Mouse (Mus musculus): Measurements from ENCODE around the gene Ubr3. TPM values are rescaled to one million over a fixed set of nuclear protein-coding genes. Genes with fewer than 3 reads are reported as not detected.
A peak's percentile ranks its signal among the peaks of the same experiment; 100 is the strongest.

Gene Ubr3
- 16.9 and 18.2 TPM in 2 replicates for polyA plus RNA-seq (2014; fragmentation: Nextera tagmentation; extraction: Ambion mirVana)

- under 1% methylated on average over 51 of the region's 65 CpGs for WGBS
- Histone ChIP-seq H3K9ac (ENCODE audit: low read depth, low read length) (peak within 1 kb of the TSS; percentile 94), H3K36me3 (ENCODE audit: control insufficient read depth, insufficient read depth, low read length) (no peaks in the 10 kb centered on the region), H3K9me3 (ENCODE audit: control insufficient read depth, low read length) (no peaks in the 10 kb centered on the region), H3K4me1 (replicated peaks; ENCODE audit: control insufficient read depth, insufficient read depth, low read length) (peaks cover 2% of the 10 kb centered on the region; the same call in 1 of the 2 replicates), H3K4me3 (ENCODE audit: low read depth, low read length) (peak within 1 kb of the TSS; percentile 87), H3K27ac (ENCODE audit: low read depth, low read length) (peak within 1 kb of the TSS; percentile 87), H3K27me3 (ENCODE audit: control insufficient read depth, insufficient read depth, low read length) (no peaks in the 10 kb centered on the region), H3K4me2 (replicated peaks; ENCODE audit: low read depth, low read length) (peak within 1 kb of the TSS; percentile 88)
- ATAC-seq (ENCODE audit: low FRiP score) (peak; percentile 97), DNase-seq (ENCODE audit: low spot score) (peak; percentile 98)
Observed at GRCm38 (mm10) chr2:69897039-69897617, at the start of gene Ubr3. Gene Ubr3, plus strand, starts transcription at chr2:69897246.

- H3K9ac ChIP-seq (ENCODE audit: low read depth, low read length): no peak overlapping the region
- WGBS: 77% methylated on average over 6 of the region's 6 CpGs
- no peaks in the 10 kb centered on the region for H3K9me3 ChIP-seq (ENCODE audit: control insufficient read depth, low read length)
- H3K27ac ChIP-seq (ENCODE audit: low read depth, low read length): no peak overlapping the region
- no peak for DNase-seq (ENCODE audit: low spot score)
- no peak overlapping the region for H3K4me3 ChIP-seq (ENCODE audit: low read depth, low read length)
- H3K27me3 ChIP-seq (ENCODE audit: control insufficient read depth, insufficient read depth, low read length): no peaks in the 10 kb centered on the region
- ATAC-seq (ENCODE audit: low FRiP score): no peak
- H3K4me2 ChIP-seq (replicated peaks; ENCODE audit: low read depth, low read length): no peak overlapping the region
- H3K4me1 ChIP-seq (replicated peaks; ENCODE audit: control insufficient read depth, insufficient read depth, low read length): no peaks in the 10 kb centered on the region
- no peaks in the 10 kb centered on the region for H3K36me3 ChIP-seq (ENCODE audit: control insufficient read depth, insufficient read depth, low read length)
Observed at GRCm38 (mm10) chr2:69849215-69849614, 47.8 kb upstream of the Ubr3 start.

GRCm38 (mm10) chr2:69851427-69852058 lies 45.5 kb upstream of the Ubr3 start:
- DNase-seq (ENCODE audit: low spot score) (no peak), ATAC-seq (ENCODE audit: low FRiP score) (no peak)
- no peaks in the 10 kb centered on the region for H3K27me3 ChIP-seq (ENCODE audit: control insufficient read depth, insufficient read depth, low read length)
- no peak overlapping the region for H3K27ac ChIP-seq (ENCODE audit: low read depth, low read length)
- no peak overlapping the region for H3K9ac ChIP-seq (ENCODE audit: low read depth, low read length)
- no peak overlapping the region for H3K4me3 ChIP-seq (ENCODE audit: low read depth, low read length)
- no peaks in the 10 kb centered on the region for H3K36me3 ChIP-seq (ENCODE audit: control insufficient read depth, insufficient read depth, low read length)
- H3K4me2 ChIP-seq (replicated peaks; ENCODE audit: low read depth, low read length): no peak overlapping the region
- H3K4me1 ChIP-seq (replicated peaks; ENCODE audit: control insufficient read depth, insufficient read depth, low read length): no peaks in the 10 kb centered on the region
- H3K9me3 ChIP-seq (ENCODE audit: control insufficient read depth, low read length): no peaks in the 10 kb centered on the region
- 65% methylated on average over 2 of the region's 2 CpGs for WGBS

GRCm38 (mm10) chr2:69856392-69856791 lies 40.7 kb upstream of the Ubr3 start:
- 63% methylated on average over 8 of the region's 8 CpGs for WGBS
- Histone ChIP-seq H3K27me3 (ENCODE audit: control insufficient read depth, insufficient read depth, low read length) (no peaks in the 10 kb centered on the region), H3K27ac (ENCODE audit: low read depth, low read length) (no peak overlapping the region), H3K4me3 (ENCODE audit: low read depth, low read length) (no peak overlapping the region), H3K9me3 (ENCODE audit: control insufficient read depth, low read length) (no peaks in the 10 kb centered on the region), H3K4me1 (replicated peaks; ENCODE audit: control insufficient read depth, insufficient read depth, low read length) (no peaks in the 10 kb centered on the region), H3K9ac (ENCODE audit: low read depth, low read length) (no peak overlapping the region), H3K4me2 (replicated peaks; ENCODE audit: low read depth, low read length) (no peak overlapping the region), H3K36me3 (ENCODE audit: control insufficient read depth, insufficient read depth, low read length) (no peaks in the 10 kb centered on the region)
- ATAC-seq (ENCODE audit: low FRiP score) (no peak), DNase-seq (ENCODE audit: low spot score) (no peak)

- Histone ChIP-seq H3K4me3 (ENCODE audit: low read depth, low read length) (no peak overlapping the region), H3K4me1 (replicated peaks; ENCODE audit: control insufficient read depth, insufficient read depth, low read length) (no peaks in the 10 kb centered on the region), H3K9ac (ENCODE audit: low read depth, low read length) (no peak overlapping the region), H3K9me3 (ENCODE audit: control insufficient read depth, low read length) (no peaks in the 10 kb centered on the region), H3K27me3 (ENCODE audit: control insufficient read depth, insufficient read depth, low read length) (no peaks in the 10 kb centered on the region), H3K4me2 (replicated peaks; ENCODE audit: low read depth, low read length) (no peak overlapping the region), H3K36me3 (ENCODE audit: control insufficient read depth, insufficient read depth, low read length) (no peaks in the 10 kb centered on the region), H3K27ac (ENCODE audit: low read depth, low read length) (no peak overlapping the region)
- 89% methylated on average over 1 of the region's 1 CpGs for WGBS
- ATAC-seq (ENCODE audit: low FRiP score) (no peak), DNase-seq (ENCODE audit: low spot score) (no peak)
Observed at GRCm38 (mm10) chr2:69857882-69858281, 39.2 kb upstream of the Ubr3 start.

- 14% methylated on average over 13 of the region's 13 CpGs for WGBS
- no peaks in the 10 kb centered on the region for H3K36me3 ChIP-seq (ENCODE audit: control insufficient read depth, insufficient read depth, low read length)
- peak overlapping the region; percentile 100 for H3K4me3 ChIP-seq (ENCODE audit: low read depth, low read length)
- no peaks in the 10 kb centered on the region for H3K27me3 ChIP-seq (ENCODE audit: control insufficient read depth, insufficient read depth, low read length)
- no peaks in the 10 kb centered on the region for H3K4me1 ChIP-seq (replicated peaks; ENCODE audit: control insufficient read depth, insufficient read depth, low read length)
- H3K4me2 ChIP-seq (replicated peaks; ENCODE audit: low read depth, low read length): peak overlapping the region; percentile 69
- ATAC-seq (ENCODE audit: low FRiP score) (peak; percentile 65), DNase-seq (ENCODE audit: low spot score) (no peak)
- peak overlapping the region; percentile 88; the same call in 1 of the 2 replicates for H3K27ac ChIP-seq (ENCODE audit: low read depth, low read length)
- no peaks in the 10 kb centered on the region for H3K9me3 ChIP-seq (ENCODE audit: control insufficient read depth, low read length)
- H3K9ac ChIP-seq (ENCODE audit: low read depth, low read length): peak overlapping the region; percentile 98
Observed at GRCm38 (mm10) chr2:69860972-69861452, 36.0 kb upstream of the Ubr3 start.

GRCm38 (mm10) chr2:69861485-69862091 lies 35.5 kb upstream of the Ubr3 start, which contains the start of gene Ssb:
Gene Ssb, plus strand, starts transcription at chr2:69861562.
- Histone ChIP-seq H3K4me3 (ENCODE audit: low read depth, low read length) (peak within 1 kb of the TSS; percentile 100), H3K9me3 (ENCODE audit: control insufficient read depth, low read length) (no peaks in the 10 kb centered on the region), H3K9ac (ENCODE audit: low read depth, low read length) (peak within 1 kb of the TSS; percentile 98), H3K4me1 (replicated peaks; ENCODE audit: control insufficient read depth, insufficient read depth, low read length) (no peaks in the 10 kb centered on the region), H3K27ac (ENCODE audit: low read depth, low read length) (peak within 1 kb of the TSS; percentile 88), H3K4me2 (replicated peaks; ENCODE audit: low read depth, low read length) (peak within 1 kb of the TSS; percentile 69), H3K27me3 (ENCODE audit: control insufficient read depth, insufficient read depth, low read length) (no peaks in the 10 kb centered on the region), H3K36me3 (ENCODE audit: control insufficient read depth, insufficient read depth, low read length) (no peaks in the 10 kb centered on the region)
- ATAC-seq (ENCODE audit: low FRiP score) (peak; percentile 96), DNase-seq (ENCODE audit: low spot score) (peak; percentile 94)
- WGBS: under 1% methylated on average over 54 of the region's 66 CpGs

- ATAC-seq (ENCODE audit: low FRiP score): no peak
- Histone ChIP-seq H3K9ac (ENCODE audit: low read depth, low read length) (peak overlapping the region; percentile 98), H3K27ac (ENCODE audit: low read depth, low read length) (no peak overlapping the region), H3K27me3 (ENCODE audit: control insufficient read depth, insufficient read depth, low read length) (no peaks in the 10 kb centered on the region), H3K36me3 (ENCODE audit: control insufficient read depth, insufficient read depth, low read length) (no peaks in the 10 kb centered on the region), H3K4me2 (replicated peaks; ENCODE audit: low read depth, low read length) (peak overlapping the region; percentile 69), H3K4me1 (replicated peaks; ENCODE audit: control insufficient read depth, insufficient read depth, low read length) (no peaks in the 10 kb centered on the region), H3K9me3 (ENCODE audit: control insufficient read depth, low read length) (no peaks in the 10 kb centered on the region), H3K4me3 (ENCODE audit: low read depth, low read length) (peak overlapping the region; percentile 100)
- WGBS: 5% methylated on average over 13 of the region's 13 CpGs
- DNase-seq (ENCODE audit: low spot score): no peak
Observed at GRCm38 (mm10) chr2:69862117-69862657, 34.9 kb upstream of the Ubr3 start.
